Mouse (Mus musculus) testis, adult 2 months (tissue): Measurements from ENCODE around the gene Gnao1. TPM values are rescaled to one million over a fixed set of nuclear protein-coding genes. Genes with fewer than 3 reads are reported as not detected.

ENCODE experiments used
- H3K27ac ChIP-seq: fragments of 200-500 bp; 2 replicates; pipeline ENCODE4 v1.5.1; 2012; ENCODE audit warnings: low read depth, low read length; ENCODE audit not compliant: control insufficient read depth, insufficient read depth
- H3K27me3 ChIP-seq: fragments of 200-500 bp; 2 replicates; pipeline ENCODE4 v1.6.1; 2012; ENCODE audit warnings: mild to moderate bottlenecking, low read length, moderate library complexity; ENCODE audit not compliant: control insufficient read depth, insufficient read depth
- H3K36me3 ChIP-seq: fragments of 200-500 bp; 2 replicates; pipeline ENCODE4 v1.6.1; 2012; ENCODE audit warnings: mild to moderate bottlenecking, low read length; ENCODE audit not compliant: control insufficient read depth, insufficient read depth
- H3K4me1 ChIP-seq: fragments of 200-500 bp; 2 replicates; pipeline ENCODE4 v1.6.1; 2012; ENCODE audit warnings: low read length; ENCODE audit not compliant: control insufficient read depth, insufficient read depth
- H3K4me3 ChIP-seq: fragments of 200-500 bp; 2 replicates; pipeline ENCODE4 v1.5.1; 2012; ENCODE audit warnings: low read depth, mild to moderate bottlenecking, low read length, moderate library complexity, mixed read lengths; ENCODE audit not compliant: control insufficient read depth
- CTCF ChIP-seq: fragments of 200-500 bp; IDR thresholded peaks from 2 replicates; pipeline ENCODE4 v1.5.1; 2012; ENCODE audit warnings: low read depth, mild to moderate bottlenecking, inconsistent platforms, low read length, moderate library complexity; ENCODE audit not compliant: control insufficient read depth, insufficient read depth, insufficient replicate concordance
- POLR2A ChIP-seq: fragments of 200-500 bp; IDR thresholded peaks from 2 replicates; pipeline ENCODE4 v1.6.1; 2012; ENCODE audit warnings: low read depth, mild to moderate bottlenecking, inconsistent platforms, low read length, moderate library complexity; ENCODE audit not compliant: control insufficient read depth
- polyA plus RNA-seq: library from polyadenylated mRNA; depleted of rRNA; stranded (reverse); fragments of >200 nt; gene quantifications from 2 replicates; pipeline ENCODE4 v1.2.3, GENCODE M21; 2012

Gene Gnao1
- polyA plus RNA-seq, 1 experiment = 27.0 TPM

DNA sequence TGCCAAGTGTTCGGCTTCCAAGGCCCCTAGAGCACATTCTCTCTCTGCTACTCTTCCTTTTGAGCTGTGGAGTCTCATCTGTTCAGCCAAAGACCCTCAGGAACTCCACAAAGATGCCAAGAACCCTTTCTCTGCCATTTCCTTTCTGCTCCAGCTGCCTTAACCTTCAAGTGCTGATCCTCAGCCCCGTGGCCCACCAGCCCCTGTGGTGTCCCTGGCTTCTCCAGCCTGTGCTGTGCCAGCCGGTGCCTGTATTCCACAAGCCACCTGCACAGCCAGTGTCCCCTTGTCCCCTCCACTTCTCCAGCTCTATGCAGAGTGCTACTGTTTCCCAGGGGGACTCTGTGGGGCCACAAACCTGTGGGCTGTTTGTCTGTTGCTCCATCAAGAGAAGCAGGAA lies 83.8 kb downstream of the Gnao1 start:
- Histone ChIP-seq H3K4me1 (no peaks in the 10 kb centered on the region), H3K27ac (no peak overlapping the region), H3K36me3 (no peaks in the 10 kb centered on the region), H3K4me3 (no peak overlapping the region), H3K27me3 (no peaks in the 10 kb centered on the region)
- TF ChIP-seq POLR2A (no peak), CTCF (no peak)

DNA sequence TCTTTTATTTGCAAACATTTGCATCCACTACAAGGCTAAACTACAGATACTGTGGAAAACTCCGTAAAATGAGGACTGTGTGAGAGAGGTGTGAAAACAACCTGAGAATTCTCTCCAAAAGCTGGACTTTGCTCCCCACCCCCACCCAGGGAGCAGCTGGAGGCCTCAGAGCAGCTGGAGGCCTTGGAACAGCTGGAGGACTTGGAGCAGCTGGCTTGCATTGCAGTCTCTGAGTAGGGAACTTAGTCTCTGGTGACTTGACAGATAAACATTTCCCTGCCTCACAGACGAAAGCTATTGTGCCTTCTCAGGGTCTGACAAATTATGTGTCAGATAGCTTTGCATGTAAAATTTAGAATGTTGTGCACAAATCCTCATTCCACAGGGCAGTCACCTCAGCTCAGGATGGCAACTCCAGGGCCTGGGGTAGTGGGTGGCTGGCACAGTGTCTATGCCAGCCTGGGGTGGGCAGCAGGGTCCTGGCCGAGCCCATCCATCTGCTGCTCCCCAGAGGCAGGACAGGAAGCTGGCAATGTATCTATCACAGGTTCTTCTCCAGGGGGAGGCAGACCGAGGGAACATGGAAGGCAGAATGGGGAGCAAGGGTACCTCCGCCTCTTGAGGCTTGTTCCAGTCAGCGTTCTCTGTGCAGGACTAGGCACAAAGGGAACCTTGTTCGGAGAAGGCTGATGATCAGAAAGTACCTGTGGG lies 87.2 kb downstream of the Gnao1 start:
- Histone ChIP-seq H3K36me3 (no peaks in the 10 kb centered on the region), H3K27ac (no peak overlapping the region), H3K4me3 (no peak overlapping the region), H3K4me1 (no peaks in the 10 kb centered on the region), H3K27me3 (no peaks in the 10 kb centered on the region)
- no peak for TF ChIP-seq CTCF
- TF ChIP-seq POLR2A = no peak

- TF ChIP-seq POLR2A = no peak
- no peak for TF ChIP-seq CTCF
- Histone ChIP-seq H3K36me3 (no peaks in the 10 kb centered on the region), H3K27ac (no peak overlapping the region), H3K4me1 (no peaks in the 10 kb centered on the region), H3K27me3 (no peaks in the 10 kb centered on the region), H3K4me3 (no peak overlapping the region)
Observed at GRCm38 (mm10) chr8:93898570-93898969, 88.8 kb downstream of the Gnao1 start.

DNA sequence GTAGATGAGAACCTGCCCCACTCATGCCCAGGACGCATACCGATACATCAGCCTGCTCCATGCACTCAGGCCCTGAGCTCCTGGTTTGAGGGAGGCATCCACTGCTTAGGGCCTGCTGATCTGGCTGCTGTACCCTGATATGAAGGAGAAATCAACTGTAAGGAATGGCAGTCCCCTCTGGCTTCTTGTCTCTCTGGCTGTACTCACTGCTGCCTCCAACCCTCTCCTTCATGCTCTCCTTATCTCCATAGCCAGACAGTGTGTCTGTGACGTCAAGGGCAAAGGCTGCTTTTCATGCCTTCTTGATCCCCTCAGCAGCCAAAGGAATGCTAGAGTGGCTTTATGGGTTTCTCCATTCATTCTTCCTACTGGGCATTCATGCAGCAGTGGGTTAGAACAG lies 92.3 kb downstream of the Gnao1 start:
- Histone ChIP-seq H3K4me3 (no peak overlapping the region), H3K27ac (no peak overlapping the region), H3K36me3 (no peaks in the 10 kb centered on the region), H3K4me1 (no peaks in the 10 kb centered on the region), H3K27me3 (no peaks in the 10 kb centered on the region)
- TF ChIP-seq POLR2A (no peak), CTCF (no peak)

DNA sequence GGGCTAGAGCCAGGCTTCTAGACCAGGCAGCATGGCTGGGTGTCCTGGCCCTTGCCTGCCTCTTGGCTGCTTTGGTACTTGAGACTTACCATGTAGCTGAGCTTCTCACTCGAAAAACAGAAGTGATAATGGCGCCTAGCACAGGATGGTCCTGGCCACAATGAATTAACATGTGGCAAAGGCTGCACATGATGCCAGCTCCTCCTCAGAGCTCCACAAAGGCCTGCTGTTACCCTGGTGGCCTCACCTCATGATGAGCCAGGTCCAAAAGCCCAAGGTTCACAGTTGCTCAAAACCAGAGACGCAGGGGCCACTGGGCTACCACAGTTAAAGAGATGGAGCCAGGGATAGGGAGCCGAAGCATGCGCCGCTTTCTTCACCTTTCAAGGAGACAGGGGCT lies 97.2 kb downstream of the Gnao1 start:
- TF ChIP-seq POLR2A = no peak
- TF ChIP-seq CTCF = no peak
- no peak overlapping the region for H3K4me3 ChIP-seq
- H3K4me1 ChIP-seq = no peaks in the 10 kb centered on the region
- H3K36me3 ChIP-seq = no peaks in the 10 kb centered on the region
- H3K27me3 ChIP-seq = no peaks in the 10 kb centered on the region
- H3K27ac ChIP-seq = no peak overlapping the region

DNA sequence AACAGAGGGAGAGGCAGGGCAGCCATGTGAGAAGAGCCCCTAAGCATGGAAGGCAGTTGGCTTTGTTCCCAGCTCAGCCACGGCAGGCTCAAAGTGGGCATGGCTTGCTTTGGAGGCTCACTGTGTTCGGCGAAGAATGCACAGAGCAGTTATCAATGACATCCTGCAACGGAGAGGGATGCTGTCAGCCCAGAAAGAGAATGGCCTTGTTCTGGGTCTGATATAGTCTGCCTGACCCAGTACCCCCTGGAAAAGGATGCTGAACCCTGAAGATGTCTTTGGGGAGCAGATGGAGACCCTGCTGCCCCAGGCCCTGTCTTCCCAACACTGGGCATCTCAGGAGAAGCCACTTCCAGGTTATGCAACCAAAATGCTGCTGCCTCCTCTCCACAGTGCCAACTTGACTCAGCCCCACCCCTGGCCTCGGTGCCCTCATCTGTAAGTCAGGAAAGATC lies 98.2 kb downstream of the Gnao1 start:
- H3K4me1 ChIP-seq = no peaks in the 10 kb centered on the region
- H3K27ac ChIP-seq = no peak overlapping the region
- TF ChIP-seq POLR2A (no peak), CTCF (no peak)
- no peaks in the 10 kb centered on the region for H3K36me3 ChIP-seq
- no peak overlapping the region for H3K4me3 ChIP-seq
- no peaks in the 10 kb centered on the region for H3K27me3 ChIP-seq

DNA sequence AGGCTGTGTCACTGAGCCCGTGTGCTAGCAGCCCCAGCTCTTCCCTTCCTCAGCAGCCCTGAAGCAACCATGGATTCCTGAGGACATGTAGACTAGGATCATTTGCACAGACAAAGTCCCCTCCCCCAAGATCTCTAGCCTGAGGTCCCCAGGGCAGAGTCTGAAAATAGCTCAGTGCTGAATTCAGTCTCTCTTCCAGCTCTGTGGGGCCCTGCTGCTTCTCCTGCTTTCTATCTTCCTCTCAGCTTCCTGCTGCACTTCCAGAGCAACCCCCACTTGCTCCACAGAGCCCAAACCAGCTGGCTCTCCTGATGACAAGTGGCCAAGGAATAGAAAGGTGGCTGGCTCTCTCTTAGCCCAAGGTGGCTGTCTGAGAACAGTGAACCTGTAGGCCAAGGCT lies 98.8 kb downstream of the Gnao1 start:
- Histone ChIP-seq H3K27me3 (no peaks in the 10 kb centered on the region), H3K36me3 (no peaks in the 10 kb centered on the region), H3K27ac (no peak overlapping the region), H3K4me3 (no peak overlapping the region), H3K4me1 (no peaks in the 10 kb centered on the region)
- TF ChIP-seq CTCF (no peak), POLR2A (no peak)
